Mouse (Mus musculus) forebrain, embryonic 16.5 days (tissue): ENCODE results near the gene Hist1h2bh. TPM values are rescaled to one million over a fixed set of nuclear protein-coding genes. Genes with fewer than 3 reads are reported as not detected.
A peak's percentile ranks its signal among the peaks of the same experiment; 100 is the strongest.
"Not testable (repeated sequence)": the region's sequence is repeated elsewhere in the genome, so short reads cannot be mapped to it uniquely, and the experiment has no call there.

ENCODE experiments used
- ATAC-seq: fragments of 200-750 bp; cut with Nextera tagmentation; 2 replicates; pipeline ENCODE4 v1.8.0; 2017; ENCODE audit warnings: mild to moderate bottlenecking, moderate library complexity
- H3K27ac ChIP-seq: fragments of 300-500 bp; sonication (generic); 2 replicates; pipeline ENCODE4 v1.5.1; 2014; ENCODE audit warnings: low read length, control low read depth
- H3K27me3 ChIP-seq: fragments of 300-500 bp; sonication (generic); replicated peaks from 2 replicates; pipeline ENCODE4 v1.6.1; 2014; ENCODE audit warnings: low read length; ENCODE audit not compliant: control insufficient read depth, insufficient read depth
- H3K36me3 ChIP-seq: fragments of 300-500 bp; sonication (generic); 2 replicates; pipeline ENCODE4 v1.6.1; 2014; ENCODE audit not compliant: control insufficient read depth, insufficient read depth
- H3K4me1 ChIP-seq: fragments of 300-500 bp; sonication (generic); replicated peaks from 2 replicates; pipeline ENCODE4 v1.6.1; 2014; ENCODE audit warnings: low read length; ENCODE audit not compliant: control insufficient read depth, insufficient read depth
- H3K4me2 ChIP-seq: fragments of 300-500 bp; sonication (generic); 2 replicates; pipeline ENCODE4 v1.6.1; 2014; ENCODE audit warnings: mild to moderate bottlenecking, low read length, control low read depth
- H3K4me3 ChIP-seq: fragments of 300-500 bp; sonication (generic); replicated peaks from 2 replicates; pipeline ENCODE4 v1.5.1; 2014; ENCODE audit warnings: mild to moderate bottlenecking, low read length, control low read depth
- H3K9ac ChIP-seq: fragments of 300-500 bp; sonication (generic); replicated peaks from 2 replicates; pipeline ENCODE4 v1.6.1; 2014; ENCODE audit warnings: low read depth, low read length, control low read depth
- H3K9me3 ChIP-seq: fragments of 300-500 bp; sonication (generic); 2 replicates; pipeline ENCODE4 v1.6.1; 2016; ENCODE audit warnings: low read length; ENCODE audit not compliant: control insufficient read depth
- WGBS: fragments of 180-500 bp; shearing (Covaris S2); extraction: QIAGEN DNeasy Blood & Tissue Kit; methylation state at CpG from one replicate; pipeline ENCODE4 v1.1.7; 2014; 5-methylcytosine and 5-hydroxymethylcytosine counted together
- polyA plus RNA-seq: library from polyadenylated mRNA; unstranded; fragments of >200 nt; fragmentation: Nextera tagmentation; extraction: Ambion mirVana; gene quantifications from 2 replicates; pipeline ENCODE4 v1.2.1, GENCODE M21; 2015

Hist1h2bh gene
- polyA plus RNA-seq, 1 experiment from 2014 or later, result 0.23 TPM

DNA sequence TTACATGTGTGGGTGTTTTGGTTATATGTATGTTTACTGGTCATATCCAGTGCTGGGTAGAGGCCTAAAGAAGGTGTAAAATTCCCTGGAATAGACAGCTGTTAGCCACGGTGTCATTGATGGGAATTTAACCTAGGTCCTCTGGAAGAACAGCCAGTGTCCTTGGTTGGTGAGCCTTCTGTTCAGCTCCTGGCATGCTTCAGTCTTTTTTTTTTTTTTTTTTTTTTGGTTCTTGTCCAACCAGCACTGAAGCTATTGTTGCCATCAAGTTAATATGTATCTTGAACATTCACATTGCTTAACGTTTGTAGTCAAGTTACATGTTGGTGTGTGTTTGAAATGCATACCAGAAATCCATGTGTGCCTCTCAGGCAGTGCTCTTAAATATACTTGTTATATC lies 21.3 kb upstream of the Hist1h2bh start:
- WGBS, result 90% methylated on average over 2 of the region's 2 CpGs
- no peak overlapping the region for H3K4me3 ChIP-seq
- H3K9ac ChIP-seq, result no peak overlapping the region
- H3K9me3 ChIP-seq, result no peaks in the 10 kb centered on the region
- no peak overlapping the region for H3K4me2 ChIP-seq
- H3K36me3 ChIP-seq, result no peaks in the 10 kb centered on the region
- no peak overlapping the region for H3K27ac ChIP-seq
- ATAC-seq, result no peak
- H3K4me1 ChIP-seq, result peaks cover 6% of the 10 kb centered on the region; the same call in 1 of the 2 replicates
- H3K27me3 ChIP-seq, result no peaks in the 10 kb centered on the region

DNA sequence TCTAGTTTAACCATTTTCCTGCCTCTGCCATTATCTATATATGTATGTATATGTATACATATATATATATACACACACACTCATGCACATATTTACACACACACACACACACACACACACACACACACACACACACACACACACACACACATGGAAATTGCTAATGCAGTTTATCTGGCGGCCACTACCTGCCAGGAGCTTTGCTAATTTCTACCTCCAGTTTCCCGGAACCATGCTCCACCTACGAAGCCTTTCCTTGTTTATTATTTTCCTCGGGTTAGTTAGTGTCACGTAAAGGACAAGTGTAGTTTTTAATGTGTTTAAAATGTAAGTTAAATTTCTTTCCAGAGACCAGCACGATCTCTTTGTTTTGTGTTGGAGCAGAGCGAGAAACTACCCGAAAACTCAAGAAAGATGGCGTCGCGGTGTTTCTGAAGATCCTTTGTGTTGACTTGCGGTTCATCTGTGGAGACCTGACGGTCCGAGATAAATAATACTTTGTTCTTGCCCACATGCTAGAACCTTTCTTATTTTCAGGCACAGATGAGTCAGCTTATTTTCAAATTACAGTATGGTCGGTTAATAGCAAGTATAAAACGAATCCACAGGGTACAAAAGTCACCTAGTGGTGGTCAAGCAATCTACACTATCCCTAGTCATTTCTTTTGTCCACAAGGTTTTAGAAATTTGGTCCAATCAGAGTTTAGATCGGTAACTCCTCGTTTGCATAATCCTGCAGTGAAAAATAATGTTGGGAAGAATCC lies 19.7 kb upstream of the Hist1h2bh start:
- Histone ChIP-seq H3K27ac (peak overlapping the region; percentile 98), H3K9ac (peak overlapping the region; percentile 57), H3K36me3 (no peaks in the 10 kb centered on the region), H3K9me3 (no peaks in the 10 kb centered on the region), H3K27me3 (no peaks in the 10 kb centered on the region), H3K4me1 (peaks cover 6% of the 10 kb centered on the region; the same call in 1 of the 2 replicates), H3K4me2 (peak overlapping the region; percentile 82), H3K4me3 (peak overlapping the region; percentile 42)
- WGBS, result under 1% methylated on average over 18 of the region's 18 CpGs
- peak; percentile 38 for ATAC-seq

DNA sequence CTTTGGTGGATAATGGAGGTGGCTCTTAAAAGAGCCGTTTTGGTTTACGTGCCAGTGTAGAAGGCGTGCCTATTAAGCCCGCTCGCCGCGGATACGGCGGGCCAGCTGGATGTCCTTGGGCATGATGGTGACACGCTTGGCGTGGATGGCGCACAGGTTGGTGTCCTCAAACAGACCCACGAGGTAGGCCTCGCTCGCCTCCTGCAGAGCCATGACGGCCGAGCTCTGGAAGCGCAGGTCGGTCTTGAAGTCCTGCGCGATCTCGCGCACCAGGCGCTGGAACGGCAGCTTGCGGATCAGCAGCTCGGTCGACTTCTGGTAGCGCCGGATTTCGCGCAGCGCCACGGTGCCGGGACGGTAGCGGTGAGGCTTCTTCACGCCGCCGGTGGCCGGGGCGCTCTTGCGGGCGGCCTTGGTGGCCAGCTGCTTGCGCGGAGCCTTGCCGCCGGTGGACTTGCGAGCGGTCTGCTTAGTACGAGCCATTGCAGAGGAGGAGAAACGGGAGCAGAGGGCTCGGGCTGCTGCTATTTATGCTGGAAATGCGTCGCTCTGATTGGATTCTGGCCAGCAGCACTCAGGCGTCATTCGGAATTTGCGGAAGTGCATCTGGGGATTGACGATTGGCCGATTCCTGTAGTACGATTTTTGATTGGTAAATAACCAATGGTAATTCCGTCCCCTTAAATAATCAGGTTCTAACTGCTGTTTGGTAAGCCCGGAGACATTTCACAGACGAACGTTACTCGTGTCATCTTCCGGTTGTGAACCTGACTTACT lies 18.9 kb upstream of the Hist1h2bh start, which contains the start of gene Hist1h3e:
Gene Hist1h3e, minus strand, starts transcription at position 487 of the 777 bp plus-strand sequence.
- not testable (repeated sequence) for H3K4me1 ChIP-seq, H3K27me3 ChIP-seq, H3K9me3 ChIP-seq, H3K36me3 ChIP-seq
- Histone ChIP-seq H3K4me2 (peak within 1 kb of the TSS; percentile 82), H3K4me3 (peak within 1 kb of the TSS; percentile 42), H3K27ac (peak within 1 kb of the TSS; percentile 98), H3K9ac (peak within 1 kb of the TSS; percentile 57)
- peak; percentile 94 for ATAC-seq
- WGBS, result under 1% methylated on average over 57 of the region's 67 CpGs

DNA sequence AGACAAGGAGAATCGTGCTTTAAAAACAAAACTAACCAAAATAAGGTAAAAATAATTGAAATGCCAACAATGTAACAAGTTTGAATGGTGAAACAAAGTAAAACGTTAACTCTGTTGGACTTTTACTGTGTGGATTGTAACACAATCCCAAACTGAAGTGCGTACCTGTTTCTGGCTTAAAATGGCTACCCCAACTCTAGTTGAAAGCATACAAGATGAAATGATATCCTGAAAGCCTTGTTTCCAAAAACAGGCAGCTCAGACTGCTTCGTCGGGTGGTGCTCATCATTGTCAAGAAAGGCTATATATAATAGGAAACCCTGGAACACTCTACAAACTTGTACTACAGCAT lies 18.3 kb upstream of the Hist1h2bh start:
- 0% methylated on average over 2 of the region's 5 CpGs for WGBS
- not testable (repeated sequence) for H3K27me3 ChIP-seq, H3K4me1 ChIP-seq, ATAC-seq, H3K9me3 ChIP-seq, H3K36me3 ChIP-seq
- peak overlapping the region; percentile 42 for H3K4me3 ChIP-seq
- peak overlapping the region; percentile 48 for H3K4me2 ChIP-seq
- peak overlapping the region; percentile 98; the same call in 1 of the 2 replicates for H3K27ac ChIP-seq
- H3K9ac ChIP-seq, result peak overlapping the region; percentile 53

DNA sequence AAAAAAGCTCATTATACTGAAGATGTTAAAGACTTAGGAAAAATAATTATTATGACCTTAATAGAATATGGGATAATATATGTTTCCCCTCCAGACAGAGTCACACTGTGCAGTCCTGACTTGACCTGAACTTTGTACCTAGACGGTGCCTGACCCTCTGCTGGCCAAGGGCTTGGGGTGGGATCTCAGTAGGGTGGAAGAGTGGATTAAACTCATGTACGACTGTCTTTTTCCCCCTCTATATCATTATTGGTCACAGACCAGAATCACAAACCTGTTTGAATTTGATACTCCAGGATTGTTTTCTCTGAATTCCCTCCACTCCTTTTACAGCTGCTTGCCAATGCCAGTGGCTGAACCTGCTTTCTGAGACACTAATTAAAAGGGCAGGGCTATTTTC lies 17.5 kb upstream of the Hist1h2bh start:
- not testable (repeated sequence) for H3K27ac ChIP-seq
- 25% methylated on average over 2 of the region's 2 CpGs for WGBS

DNA sequence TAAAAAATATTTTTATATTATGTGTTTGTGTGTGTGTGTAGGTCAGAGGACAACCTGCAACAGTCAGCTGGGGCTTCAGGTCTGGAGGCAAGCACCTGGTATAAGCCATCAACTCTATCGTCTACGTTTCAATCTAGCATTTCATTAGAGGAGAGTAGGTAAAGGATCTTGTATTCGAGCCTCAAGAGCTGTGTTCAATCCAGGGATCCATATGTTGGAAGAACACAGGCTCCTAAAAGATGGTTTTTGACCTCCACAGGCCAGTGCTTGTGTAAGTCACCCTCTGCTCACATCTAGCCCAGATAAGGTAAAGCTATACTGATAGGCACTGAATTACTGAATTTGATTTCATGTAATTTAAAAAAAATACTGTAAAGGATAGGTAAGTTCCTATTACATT lies 13.7 kb upstream of the Hist1h2bh start:
- no peaks in the 10 kb centered on the region for H3K9me3 ChIP-seq
- ATAC-seq, result no peak
- H3K27me3 ChIP-seq, result no peaks in the 10 kb centered on the region
- no peaks in the 10 kb centered on the region for H3K36me3 ChIP-seq
- H3K27ac ChIP-seq, result no peak overlapping the region
- no peak overlapping the region for H3K4me2 ChIP-seq
- WGBS, result 60% methylated on average over 3 of the region's 3 CpGs
- H3K4me1 ChIP-seq, result peaks cover 14% of the 10 kb centered on the region
- H3K9ac ChIP-seq, result no peak overlapping the region
- H3K4me3 ChIP-seq, result no peak overlapping the region

More for the DNA sequence above, 17.5 kb upstream of the Hist1h2bh start:
- not testable (repeated sequence) for H3K27me3 ChIP-seq, ATAC-seq, H3K4me3 ChIP-seq, H3K36me3 ChIP-seq, H3K4me2 ChIP-seq, H3K4me1 ChIP-seq, H3K9ac ChIP-seq, H3K9me3 ChIP-seq

DNA sequence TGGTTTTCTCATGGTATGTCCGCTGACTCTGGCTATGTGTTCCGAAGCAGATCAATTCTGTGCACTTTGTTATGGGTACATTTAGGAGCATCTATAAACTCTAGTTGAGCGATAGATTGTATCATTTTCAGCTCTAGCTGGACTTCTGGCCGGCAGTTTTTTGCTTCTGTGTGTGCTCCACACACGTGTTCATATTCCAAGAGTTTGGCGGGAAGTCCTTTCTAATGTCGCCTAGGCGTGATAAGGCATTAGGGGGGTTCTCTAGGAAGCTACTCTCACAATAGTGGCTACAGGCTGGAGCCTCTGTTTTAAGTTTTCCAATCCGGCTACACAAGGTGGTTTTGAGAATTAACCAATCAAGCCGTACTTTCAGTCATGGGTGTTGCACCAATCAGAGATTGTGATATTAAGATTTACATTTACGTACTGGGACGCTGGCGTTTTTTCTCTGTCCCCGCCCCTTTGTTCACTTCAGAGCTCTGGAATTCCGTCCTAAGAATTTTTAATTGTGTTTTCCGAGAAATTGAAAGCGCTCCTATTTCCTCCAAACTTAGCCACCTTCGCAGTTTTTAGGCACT lies 12.7 kb upstream of the Hist1h2bh start:
- peak overlapping the region; percentile 80 for H3K27ac ChIP-seq
- H3K4me3 ChIP-seq, result peak overlapping the region; percentile 58
- under 1% methylated on average over 18 of the region's 18 CpGs for WGBS
- peak overlapping the region; percentile 68 for H3K9ac ChIP-seq
- no peaks in the 10 kb centered on the region for H3K36me3 ChIP-seq
- peaks cover 15% of the 10 kb centered on the region for H3K4me1 ChIP-seq
- peak; percentile 83 for ATAC-seq
- H3K27me3 ChIP-seq, result no peaks in the 10 kb centered on the region
- H3K9me3 ChIP-seq, result no peaks in the 10 kb centered on the region
- peak overlapping the region; percentile 99 for H3K4me2 ChIP-seq

DNA sequence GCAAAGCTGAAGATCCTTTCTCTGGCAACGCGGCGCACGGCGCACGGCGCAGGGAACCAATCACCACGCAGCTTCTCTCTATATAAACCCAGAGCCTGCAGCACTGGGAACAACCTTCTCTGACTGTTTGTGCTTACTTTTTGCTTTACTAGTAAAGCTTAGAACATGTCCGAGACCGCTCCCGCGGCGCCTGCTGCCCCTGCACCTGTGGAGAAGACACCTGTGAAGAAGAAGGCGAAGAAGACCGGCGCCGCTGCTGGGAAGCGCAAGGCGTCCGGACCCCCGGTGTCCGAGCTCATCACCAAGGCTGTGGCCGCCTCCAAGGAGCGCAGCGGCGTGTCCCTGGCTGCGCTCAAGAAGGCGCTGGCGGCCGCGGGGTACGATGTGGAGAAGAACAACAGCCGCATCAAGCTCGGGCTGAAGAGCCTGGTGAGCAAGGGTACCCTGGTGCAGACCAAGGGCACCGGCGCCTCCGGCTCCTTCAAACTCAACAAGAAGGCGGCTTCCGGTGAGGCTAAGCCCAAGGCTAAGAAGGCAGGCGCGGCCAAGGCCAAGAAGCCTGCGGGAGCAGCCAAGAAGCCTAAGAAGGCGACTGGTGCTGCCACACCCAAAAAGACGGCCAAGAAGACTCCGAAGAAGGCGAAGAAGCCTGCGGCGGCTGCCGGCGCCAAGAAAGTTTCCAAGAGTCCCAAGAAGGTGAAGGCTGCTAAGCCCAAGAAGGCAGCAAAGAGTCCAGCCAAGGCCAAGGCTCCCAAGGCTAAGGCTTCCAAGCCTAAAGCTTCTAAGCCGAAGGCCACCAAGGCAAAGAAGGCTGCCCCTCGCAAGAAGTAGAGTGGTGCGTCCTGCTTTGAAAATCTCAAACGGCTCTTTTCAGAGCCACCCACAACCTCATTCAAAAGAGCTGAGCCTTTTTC lies 12.0 kb upstream of the Hist1h2bh start:
- no peaks in the 10 kb centered on the region for H3K36me3 ChIP-seq
- peaks cover 16% of the 10 kb centered on the region for H3K4me1 ChIP-seq
- no peaks in the 10 kb centered on the region for H3K9me3 ChIP-seq
- H3K27ac ChIP-seq, result peak overlapping the region; percentile 80
- H3K4me3 ChIP-seq, result peak overlapping the region; percentile 58
- peak overlapping the region; percentile 99 for H3K4me2 ChIP-seq
- H3K9ac ChIP-seq, result peak overlapping the region; percentile 68
- WGBS, result under 1% methylated on average over 54 of the region's 54 CpGs
- ATAC-seq, result peak; percentile 84
- H3K27me3 ChIP-seq, result no peaks in the 10 kb centered on the region
